In genomic region chr9:22390390-22390789, GRCm38 (mm10) we compare ENCODE assay signal across 21 mouse cellular contexts. TPM values are rescaled to one million over a fixed set of nuclear protein-coding genes. Genes with fewer than 3 reads are reported as not detected.
DNase-seq lines count a peak whose midpoint lies in the region; ATAC-seq and TF ChIP-seq lines count a peak whose summit lies in the region.
"Had no signal": no experiment of that assay in that cellular context is flagged by ENCODE, and none has a peak within 500 bp of the region (broad histone marks: within the 10 kb centered on the region; RNA-seq: fewer than 3 reads in every experiment).

No protein-coding gene starts in this region.

- no peak for ATAC-seq in liver, embryonic 15.5 days (ENCODE audit: insufficient read depth)
- no peak for ATAC-seq in liver, postnatal 0 days
- ATAC-seq in hindbrain, embryonic 11.5 days (ENCODE audit: low FRiP score), result no peak
- ATAC-seq: forebrain, embryonic 16.5 days had no signal

- peaks cover 6% of the 10 kb centered on the region for H3K36me3 ChIP-seq in liver, embryonic 15.5 days (replicated peaks)
- no peaks in the 10 kb centered on the region; the same call in 1 of the 2 replicates for H3K36me3 ChIP-seq in liver, postnatal 0 days (replicated peaks; ENCODE audit: insufficient read depth, low read length)
- no peaks in the 10 kb centered on the region for H3K36me3 ChIP-seq in C2C12 (ENCODE audit: control insufficient read depth, insufficient read depth)
- H3K36me3 ChIP-seq in hindbrain, embryonic 11.5 days (ENCODE audit: control insufficient read depth, insufficient read depth, low read length), result no peaks in the 10 kb centered on the region
- H3K36me3 ChIP-seq: embryonic facial prominence, embryonic 12.5 days; hindbrain, embryonic 13.5 days; midbrain, embryonic 12.5 days had no signal

- H3K79me2 ChIP-seq in C2C12 (ENCODE audit: control insufficient read depth, insufficient read depth), result peaks cover 38% of the 10 kb centered on the region

- TF ChIP-seq CTCF in liver, postnatal 0 days (IDR thresholded peaks at IDR 0.05; ENCODE audit: low read depth), result no peak
- no peak for TF ChIP-seq CTCF in C2C12 (IDR thresholded peaks at IDR 0.05; ENCODE audit: control insufficient read depth, insufficient read depth, insufficient read length)
- no peak for TF ChIP-seq CTCF in embryonic fibroblast, embryonic 13.5 days (IDR thresholded peaks at IDR 0.05; ENCODE audit: borderline replicate concordance, insufficient read depth, low read length)

- DNase-seq in liver, postnatal 0 days, result no peak
- peak; percentile 19 for DNase-seq in Muller cell, postnatal 12 days (ENCODE audit: inconsistent ontology term)
- no peak for DNase-seq in spleen, postnatal 4 days (ENCODE audit: low spot score in 2 of 2)
- DNase-seq in cerebellum, adult 11-12 months, result no peak
- no peak for DNase-seq in hindbrain, embryonic 11.5 days (ENCODE audit: low spot score)
- DNase-seq: cerebellum, adult 9-10 months; gastrocnemius, postnatal 36 days; heart, postnatal 10 days; kidney, adult 9 months; kidney, postnatal 36 days; layer of hippocampus, adult 9-11 months; thymus, adult 18-20 months; thymus, postnatal 4 days had no signal

- peaks cover 34% of the 10 kb centered on the region for H3K4me1 ChIP-seq in liver, embryonic 15.5 days (replicated peaks)
- peaks cover 15% of the 10 kb centered on the region for H3K4me1 ChIP-seq in liver, postnatal 0 days (ENCODE audit: insufficient read depth)
- peaks cover 14% of the 10 kb centered on the region for H3K4me1 ChIP-seq in embryonic fibroblast, embryonic 13.5 days (ENCODE audit: control insufficient read depth, insufficient read depth, low read length)
- H3K4me1 ChIP-seq in hindbrain, embryonic 11.5 days (replicated peaks; ENCODE audit: control insufficient read depth, insufficient read depth, low read length), result no peaks in the 10 kb centered on the region; the same call in 1 of the 2 replicates

- H3K4me2 ChIP-seq in liver, embryonic 15.5 days, result peak overlapping the region; percentile 97; the same call in 1 of the 2 replicates
- no peak overlapping the region for H3K4me2 ChIP-seq in liver, postnatal 0 days (ENCODE audit: low read depth, low read length)
- H3K4me2 ChIP-seq in hindbrain, embryonic 11.5 days (replicated peaks; ENCODE audit: low read depth, low read length), result no peak overlapping the region
- H3K4me2 ChIP-seq: embryonic facial prominence, embryonic 12.5 days had no signal

- no peak overlapping the region; the same call in 1 of the 2 replicates for H3K27ac ChIP-seq in liver, embryonic 15.5 days (replicated peaks)
- H3K27ac ChIP-seq in liver, postnatal 0 days (ENCODE audit: low read depth), result no peak overlapping the region
- H3K27ac ChIP-seq in embryonic fibroblast, embryonic 13.5 days (ENCODE audit: insufficient read depth, low read length), result peak overlapping the region; percentile 44; the same call in 1 of the 2 replicates
- H3K27ac ChIP-seq in hindbrain, embryonic 11.5 days (ENCODE audit: low read depth, low read length), result no peak overlapping the region
- H3K27ac ChIP-seq: embryonic facial prominence, embryonic 12.5 days; hindbrain, embryonic 13.5 days; midbrain, embryonic 12.5 days had no signal

- H3ac ChIP-seq in C2C12 (ENCODE audit: control insufficient read depth, insufficient read length, low read depth), result no peak overlapping the region

- no peaks in the 10 kb centered on the region for H3K27me3 ChIP-seq in liver, embryonic 15.5 days
- H3K27me3 ChIP-seq in liver, postnatal 0 days (ENCODE audit: insufficient read depth, low read length), result no peaks in the 10 kb centered on the region
- H3K27me3 ChIP-seq in C2C12 (ENCODE audit: control insufficient read depth, insufficient read depth, insufficient read length), result no peaks in the 10 kb centered on the region
- H3K27me3 ChIP-seq in hindbrain, embryonic 11.5 days (ENCODE audit: control insufficient read depth, insufficient read depth, low read length), result no peaks in the 10 kb centered on the region
- H3K27me3 ChIP-seq: CH12.LX; embryonic facial prominence, embryonic 12.5 days; hindbrain, embryonic 13.5 days; midbrain, embryonic 12.5 days had no signal

- 62% methylated on average over 5 of the region's 5 CpGs for WGBS in liver, embryonic 15.5 days (ENCODE audit: insufficient replicate concordance)
- 79% methylated on average over 5 of the region's 5 CpGs for WGBS in liver, postnatal 0 days (ENCODE audit: insufficient replicate concordance)
- WGBS in hindbrain, embryonic 11.5 days, result 94% methylated on average over 5 of the region's 5 CpGs

- no peaks in the 10 kb centered on the region for H3K9me3 ChIP-seq in liver, embryonic 15.5 days (replicated peaks)
- H3K9me3 ChIP-seq in liver, postnatal 0 days (ENCODE audit: low read length), result no peaks in the 10 kb centered on the region
- no peaks in the 10 kb centered on the region for H3K9me3 ChIP-seq in hindbrain, embryonic 11.5 days (ENCODE audit: control insufficient read depth, low read length)
- H3K9me3 ChIP-seq: embryonic facial prominence, embryonic 12.5 days; hindbrain, embryonic 13.5 days; midbrain, embryonic 12.5 days had no signal

- no peak overlapping the region for H3K9ac ChIP-seq in liver, embryonic 15.5 days
- H3K9ac ChIP-seq in liver, postnatal 0 days (replicated peaks), result no peak overlapping the region
- H3K9ac ChIP-seq in hindbrain, embryonic 11.5 days (ENCODE audit: low read depth, low read length), result no peak overlapping the region
- H3K9ac ChIP-seq: embryonic facial prominence, embryonic 12.5 days; midbrain, embryonic 12.5 days had no signal

- peaks cover 33% of the 10 kb centered on the region for H3K79me3 ChIP-seq in C2C12 (ENCODE audit: low read depth)

- TF ChIP-seq EP300 in liver, postnatal 0 days (IDR thresholded peaks at IDR 0.05; ENCODE audit: low read depth), result no peak

- no peak for TF ChIP-seq POLR2A in embryonic fibroblast, embryonic 13.5 days (IDR thresholded peaks at IDR 0.05; ENCODE audit: low read depth, low read length)

- H3K4me3 ChIP-seq in liver, embryonic 15.5 days (replicated peaks), result no peak overlapping the region
- H3K4me3 ChIP-seq in liver, postnatal 0 days (ENCODE audit: low read depth, low read length), result no peak overlapping the region
- no peak overlapping the region for H3K4me3 ChIP-seq in C2C12 (ENCODE audit: insufficient read depth, poor library complexity, severe bottlenecking)
- H3K4me3 ChIP-seq in embryonic fibroblast, embryonic 13.5 days (ENCODE audit: insufficient read depth, low read length), result no peak overlapping the region
- H3K4me3 ChIP-seq in hindbrain, embryonic 11.5 days (ENCODE audit: low read depth, low read length), result no peak overlapping the region
- H3K4me3 ChIP-seq: embryonic facial prominence, embryonic 12.5 days; hindbrain, embryonic 13.5 days had no signal

TF ChIP-seq in C2C12, 6 proteins besides CTCF, POLR2A, EP300 and RAD21:
- TF ChIP-seq CEBPB (IDR thresholded peaks at IDR 0.05; ENCODE audit: low read depth) (no peak), FOSL1 (IDR thresholded peaks at IDR 0.05; ENCODE audit: insufficient read depth, low read length, poor library complexity, severe bottlenecking) (peak; percentile 66), USF1 (IDR thresholded peaks at IDR 0.05; ENCODE audit: low read depth) (no peak), MYOG (IDR thresholded peaks at IDR 0.05; ENCODE audit: control insufficient read depth, extremely low read depth, insufficient read length) (no peak)

RNA-seq across cellular contexts. Expression of gene Anln, which starts 1.4 kb away (rescaled TPM):
- polyA plus RNA-seq in liver, embryonic 15.5 days (2015; fragmentation: Nextera tagmentation; extraction: Ambion mirVana), result 25.8 and 27.1 TPM in 2 replicates
- 6.9 and 7.2 TPM in 2 replicates for polyA plus RNA-seq in liver, postnatal 0 days (2015; fragmentation: Nextera tagmentation; extraction: Ambion mirVana)
- polyA plus RNA-seq in C2C12 (2012; fragmentation: generic; extraction: Trizol), result 63.2 TPM
- polyA plus RNA-seq in embryonic fibroblast, embryonic 13.5 days (2011; ENCODE audit: insufficient read length, low read depth, missing spikeins), result 89.1 and 107 TPM in 2 replicates
- polyA plus RNA-seq in hindbrain, embryonic 11.5 days (2014; fragmentation: Nextera tagmentation; extraction: Ambion mirVana), result 34.0 and 40.2 TPM in 2 replicates

RNA-seq across cellular contexts. Expression of gene 9530077C05Rik, which starts 20.9 kb away (rescaled TPM):
- 1.8 and 2.0 TPM in 2 replicates for polyA plus RNA-seq in liver, embryonic 15.5 days (2015; fragmentation: Nextera tagmentation; extraction: Ambion mirVana)
- 1.2 and 1.6 TPM in 2 replicates for polyA plus RNA-seq in liver, postnatal 0 days (2015; fragmentation: Nextera tagmentation; extraction: Ambion mirVana)
- 1.0 TPM for polyA plus RNA-seq in C2C12 (2012; fragmentation: generic; extraction: Trizol)
- 0.84 and 1.1 TPM in 2 replicates for polyA plus RNA-seq in embryonic fibroblast, embryonic 13.5 days (2011; ENCODE audit: insufficient read length, low read depth, missing spikeins)
- polyA plus RNA-seq in hindbrain, embryonic 11.5 days (2014; fragmentation: Nextera tagmentation; extraction: Ambion mirVana), result 9.3 and 9.8 TPM in 2 replicates
